Mouse (Mus musculus): Measurements from ENCODE around the gene Prrc2b.
A peak's percentile ranks its signal among the peaks of the same experiment; 100 is the strongest.

The Prrc2b gene

GRCm38 (mm10) chr2:32150924-32151659 lies at the start of gene Prrc2b:
Gene Prrc2b (plus strand): TSS chr2:32151082.
- no peak for DNase-seq (ENCODE audit: low spot score)

DNA sequence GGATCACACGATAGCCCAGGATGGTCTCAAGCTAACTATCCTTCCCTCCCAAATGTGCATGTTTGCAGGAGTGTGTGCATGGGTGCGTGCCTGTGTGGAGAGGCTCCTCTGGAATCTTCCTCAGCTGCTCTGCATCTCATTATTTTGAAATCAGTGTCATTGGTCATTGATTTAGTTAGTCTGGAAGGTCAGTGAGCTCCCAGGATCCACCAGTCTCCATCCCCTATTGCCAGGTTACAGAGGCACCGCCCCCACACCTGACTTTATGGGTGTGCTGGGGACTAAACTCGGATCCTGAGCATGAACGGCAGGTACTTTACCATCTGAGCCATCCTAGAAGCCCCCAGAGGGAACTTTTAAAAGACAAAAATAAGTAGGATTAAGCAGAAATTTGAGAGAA lies 47.9 kb upstream of the Prrc2b start:
- no peak for DNase-seq (ENCODE audit: low spot score)

GRCm38 (mm10) chr2:32103557-32103956 lies 47.3 kb upstream of the Prrc2b start:
- no peak for DNase-seq (ENCODE audit: low spot score)

- DNase-seq (ENCODE audit: low spot score): no peak
Measured at GRCm38 (mm10) chr2:32104122-32104521, 46.8 kb upstream of the Prrc2b start.

- no peak for DNase-seq (ENCODE audit: low spot score)
Measured at GRCm38 (mm10) chr2:32105117-32105913, 45.6 kb upstream of the Prrc2b start.

DNA sequence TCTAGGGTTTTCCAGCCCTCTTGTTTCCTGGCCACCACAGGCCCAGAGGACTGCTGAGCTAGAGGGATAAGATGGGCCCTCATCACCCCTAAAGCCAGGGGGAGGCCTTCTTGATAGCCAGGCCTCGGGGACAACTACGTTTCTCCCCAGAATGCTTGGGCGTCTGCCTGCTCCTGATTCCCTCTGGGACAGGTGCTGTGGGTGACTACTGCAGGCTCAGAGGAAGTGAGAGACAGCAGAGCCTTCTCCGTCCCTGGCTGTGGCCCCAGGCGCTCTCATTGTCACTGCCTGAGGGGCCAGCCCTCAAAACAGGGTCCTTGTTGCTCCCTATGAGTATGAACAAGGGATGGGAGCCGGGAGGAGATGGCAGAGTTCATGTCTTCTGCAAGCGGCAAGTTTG lies 45.0 kb upstream of the Prrc2b start:
- no peak for DNase-seq (ENCODE audit: low spot score)

DNA sequence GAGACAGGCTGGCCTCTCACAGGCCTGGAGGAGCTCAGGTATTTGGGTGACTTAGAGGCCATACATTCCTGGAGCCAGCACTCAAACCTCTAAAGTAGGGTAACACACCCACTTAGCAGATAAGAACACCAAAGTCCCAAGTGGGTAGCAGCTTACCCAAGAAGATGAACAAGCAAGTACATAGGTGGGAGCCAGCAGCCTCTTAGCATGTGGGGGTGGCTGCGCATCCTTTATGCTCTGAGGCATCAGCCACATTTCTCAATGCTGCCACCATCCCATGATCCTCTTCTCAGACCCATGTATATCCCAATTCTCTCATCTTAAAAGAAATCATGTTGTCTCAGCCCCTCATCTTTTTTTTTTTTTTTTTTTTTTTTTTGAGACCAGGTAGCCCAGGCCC lies 39.6 kb upstream of the Prrc2b start:
- DNase-seq (ENCODE audit: low spot score): no peak

- DNase-seq (ENCODE audit: low spot score): no peak
Measured at GRCm38 (mm10) chr2:32112548-32112947, 38.3 kb upstream of the Prrc2b start.

GRCm38 (mm10) chr2:32115851-32116268 lies 35.0 kb upstream of the Prrc2b start:
- DNase-seq (ENCODE audit: low spot score): no peak

DNA sequence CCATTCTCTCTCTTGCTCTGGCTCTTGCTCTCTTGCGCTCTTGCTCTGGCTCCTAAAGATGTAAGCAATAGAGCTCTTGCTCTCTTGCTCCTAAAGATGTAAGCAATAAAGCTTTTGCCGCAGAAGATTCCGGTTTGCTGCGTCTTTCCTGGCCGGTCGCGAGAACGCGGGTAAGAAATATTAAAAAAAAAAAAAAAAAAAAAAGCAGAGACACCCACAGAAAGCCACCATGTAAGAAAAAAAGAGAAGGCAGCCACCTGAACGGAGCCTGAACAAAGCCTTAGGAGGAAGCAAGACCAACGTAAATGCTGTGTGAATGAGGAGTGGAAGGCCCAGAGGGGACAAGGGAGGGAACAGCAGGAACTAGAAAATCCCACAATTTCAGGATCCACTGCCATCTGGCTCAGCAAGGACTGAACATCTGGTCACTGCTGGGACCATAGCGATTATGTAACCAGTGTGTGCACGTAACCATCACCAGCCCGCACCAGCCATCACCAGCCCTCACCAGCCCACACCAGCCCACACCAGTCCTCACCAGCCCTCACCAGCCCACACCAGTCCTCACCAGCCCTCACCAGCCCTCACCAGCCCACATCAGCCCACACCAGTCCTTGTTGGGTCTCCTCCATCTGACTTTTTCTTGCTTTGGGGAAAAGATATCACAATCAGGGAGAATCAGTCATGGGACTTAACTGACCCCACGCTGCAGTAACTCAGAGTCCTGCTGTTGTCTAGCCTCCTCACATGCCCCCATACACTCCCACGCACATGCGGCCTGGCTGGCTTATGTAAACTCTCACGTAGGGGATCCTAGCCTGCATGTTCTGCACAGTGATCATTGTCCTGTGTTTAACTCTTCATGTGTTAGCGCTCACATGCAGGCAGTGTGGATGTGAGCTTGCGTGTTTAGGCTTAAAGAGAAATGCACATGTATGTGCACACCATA lies 30.8 kb upstream of the Prrc2b start:
- no peak for DNase-seq (ENCODE audit: low spot score)

GRCm38 (mm10) chr2:32121150-32121549 lies 29.7 kb upstream of the Prrc2b start:
- DNase-seq (ENCODE audit: low spot score): no peak

- DNase-seq (ENCODE audit: low spot score): no peak
Measured at GRCm38 (mm10) chr2:32121785-32122184, 29.1 kb upstream of the Prrc2b start.

DNA sequence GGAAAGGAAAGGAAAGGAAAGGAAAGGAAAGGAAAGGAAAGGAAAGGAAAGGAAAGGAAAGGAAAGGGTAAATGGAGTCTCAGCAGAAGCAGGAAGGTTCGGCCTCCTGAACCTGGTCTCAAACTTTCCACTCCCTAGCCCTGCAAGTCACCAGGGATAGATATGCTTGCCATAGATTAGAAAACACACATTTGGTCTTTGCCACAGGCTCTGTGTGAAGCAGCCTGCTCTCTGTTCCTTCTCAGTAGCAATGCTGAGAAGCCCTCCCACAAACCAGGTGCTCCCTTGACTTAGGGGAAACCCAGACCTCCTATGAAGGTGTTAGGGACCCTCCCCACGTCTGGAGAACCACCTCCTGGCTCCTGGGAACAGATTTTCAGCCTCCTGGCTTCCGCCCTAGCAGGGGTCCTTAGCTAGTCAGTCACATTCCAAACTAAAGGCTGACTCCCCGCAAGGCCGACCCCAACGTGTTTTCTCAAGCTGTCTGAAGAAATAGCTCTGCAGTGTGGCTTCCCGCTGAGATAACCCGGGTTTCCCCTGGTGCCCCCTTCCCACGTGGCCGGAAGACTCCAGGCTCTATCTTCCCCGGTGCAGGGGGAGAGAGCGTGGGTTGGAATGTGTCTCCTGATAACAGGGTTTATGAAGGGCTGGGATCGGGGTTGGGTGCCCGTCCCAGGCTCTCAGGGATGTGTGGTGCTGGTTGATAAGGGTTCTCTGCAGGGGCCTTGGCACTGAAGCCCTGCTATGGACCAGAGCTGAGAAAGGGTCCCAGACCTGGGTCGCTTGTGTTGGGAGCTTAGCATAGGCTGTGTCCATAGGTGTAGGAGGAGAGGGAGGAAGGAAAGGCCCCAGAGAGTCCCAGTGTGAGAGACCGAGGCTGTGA lies 23.0 kb upstream of the Prrc2b start:
- no peak for DNase-seq (ENCODE audit: low spot score)

DNA sequence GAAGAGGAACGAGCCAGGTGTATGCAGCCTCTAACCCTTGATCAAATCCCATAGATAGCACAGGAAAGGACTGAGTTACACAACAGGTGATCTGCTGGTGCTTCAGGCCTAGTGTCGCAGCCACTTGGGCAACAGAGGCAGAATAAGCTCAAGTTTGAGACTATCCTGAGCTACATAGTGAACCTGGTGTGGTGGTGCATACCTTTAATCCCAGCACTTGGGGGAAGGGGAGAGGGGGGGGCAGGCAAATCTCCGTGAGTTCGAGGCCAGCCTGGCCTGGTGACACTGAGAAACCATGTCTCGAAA lies 22.4 kb upstream of the Prrc2b start:
- no peak for DNase-seq (ENCODE audit: low spot score)

DNA sequence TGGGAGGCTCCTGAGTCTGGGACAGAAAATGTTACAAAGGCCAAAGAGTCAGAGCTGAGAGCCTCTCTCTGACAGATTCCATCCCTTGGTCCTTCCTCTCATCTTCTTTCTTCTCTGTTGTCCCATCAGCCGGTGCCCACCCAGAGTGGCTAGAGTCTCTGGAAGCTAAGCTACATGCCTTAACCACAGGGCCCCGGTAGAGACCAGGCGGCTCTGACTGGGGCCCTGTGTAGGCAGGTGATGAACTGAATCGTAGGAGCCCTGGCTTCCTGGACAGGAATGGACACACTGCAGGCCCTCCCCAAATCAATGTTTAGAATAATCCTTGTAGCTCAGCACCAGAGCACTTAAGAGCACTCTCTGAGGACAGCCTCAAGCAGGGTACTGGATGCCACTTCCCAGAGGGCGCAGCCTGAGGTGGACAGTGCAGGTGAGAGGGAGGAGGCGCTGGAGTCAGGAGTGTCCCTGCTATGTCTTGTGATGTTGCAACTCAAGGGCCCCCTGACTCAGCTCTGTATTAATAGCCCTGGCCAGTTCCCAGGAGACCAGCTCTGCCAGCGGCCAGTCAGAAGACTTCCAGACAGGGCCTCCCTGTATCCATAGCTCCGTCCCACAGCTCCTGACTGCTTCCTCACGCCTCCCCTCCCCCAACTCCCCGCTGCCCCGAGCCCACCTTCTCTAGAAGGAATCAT lies 21.4 kb upstream of the Prrc2b start:
- no peak for DNase-seq (ENCODE audit: low spot score)

DNA sequence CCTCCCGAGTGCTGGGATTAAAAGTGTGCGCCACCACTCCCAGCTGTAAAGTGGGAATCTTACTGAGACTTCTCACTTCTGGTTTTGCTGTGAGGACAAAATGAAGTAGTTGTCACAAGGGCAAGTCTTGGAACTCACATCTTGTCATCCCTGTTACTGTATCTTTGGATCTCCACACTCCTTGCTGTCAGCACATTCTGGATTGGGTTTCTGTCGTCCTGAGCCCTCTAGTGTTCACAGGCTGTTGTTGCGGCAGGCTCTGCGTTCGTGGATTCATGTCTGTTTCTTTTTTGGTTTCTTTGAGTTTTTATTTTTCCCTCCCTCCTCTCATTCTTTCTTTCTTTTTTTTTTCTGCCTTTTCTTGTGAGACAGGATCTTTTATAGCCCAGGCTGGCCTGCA lies 20.4 kb upstream of the Prrc2b start:
- peak; percentile 69 for DNase-seq (ENCODE audit: low spot score)

- no peak for DNase-seq (ENCODE audit: low spot score)
Measured at GRCm38 (mm10) chr2:32131205-32131834, 19.6 kb upstream of the Prrc2b start.

DNA sequence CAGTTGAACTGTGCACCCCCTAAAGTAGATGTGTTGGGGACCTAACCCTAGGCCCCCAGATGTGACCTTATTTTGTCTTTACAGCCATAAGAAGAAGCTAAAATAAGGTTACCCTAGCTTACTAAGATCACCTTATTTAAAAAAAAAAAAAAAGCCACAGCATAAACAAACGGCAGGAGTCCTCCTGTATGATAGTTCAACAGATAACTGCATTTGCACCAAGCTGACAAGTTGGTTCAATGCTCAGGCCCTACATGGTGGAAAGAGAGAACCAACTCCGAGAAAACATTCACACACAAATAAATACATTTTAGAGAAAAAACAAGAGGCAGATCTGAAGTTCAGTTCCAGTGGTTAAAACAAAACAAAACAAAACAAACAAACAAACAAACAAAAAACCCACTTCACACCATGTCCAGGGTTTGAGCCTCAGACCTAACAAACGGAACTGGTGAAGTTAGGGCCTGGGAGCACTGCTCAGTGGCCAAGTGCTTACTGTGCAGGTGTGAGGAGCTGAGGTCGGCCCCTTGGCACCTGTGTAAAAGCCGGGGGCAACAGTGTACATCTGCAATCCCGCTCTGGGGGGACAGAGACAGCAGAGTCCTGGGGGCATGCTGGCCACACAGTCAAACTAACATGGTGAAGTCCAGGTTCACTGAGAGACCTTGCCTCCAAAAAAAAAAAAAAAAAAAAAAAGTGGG lies 18.9 kb upstream of the Prrc2b start:
- DNase-seq (ENCODE audit: low spot score): no peak

- no peak for DNase-seq (ENCODE audit: low spot score)
Measured at GRCm38 (mm10) chr2:32132567-32132992, 18.3 kb upstream of the Prrc2b start.

DNA sequence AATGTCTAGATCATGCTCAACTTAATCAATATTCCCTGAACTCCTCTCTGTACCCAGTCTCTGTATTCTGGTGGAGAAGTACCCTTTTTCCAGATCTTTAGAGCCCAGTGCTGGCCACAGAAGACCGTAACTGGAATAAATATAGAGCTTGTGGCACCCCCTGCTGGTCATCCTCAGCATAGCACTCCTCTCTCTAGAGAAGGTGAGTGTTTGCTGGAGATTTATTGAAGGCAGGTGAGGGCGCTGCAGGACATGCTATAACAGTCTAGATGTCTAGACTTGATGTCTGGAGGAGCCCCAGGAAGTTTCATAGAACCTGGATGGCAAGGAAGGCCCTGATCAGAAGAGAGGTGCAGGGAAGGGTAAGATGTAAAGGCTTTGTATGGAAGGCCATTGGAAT lies 16.8 kb upstream of the Prrc2b start:
- DNase-seq (ENCODE audit: low spot score): peak; percentile 93

Data from layer of hippocampus, adult 9-10 months (tissue).